Mouse (Mus musculus) retina, postnatal 7 days (tissue): ENCODE measurements around the gene Myo15b.

ENCODE experiments used
- DNase-seq: peaks from one replicate; pipeline ENCODE4 v3.0.0-alpha.2; 2012; ENCODE audit warnings: low read depth, low spot score

Gene Myo15b

DNA sequence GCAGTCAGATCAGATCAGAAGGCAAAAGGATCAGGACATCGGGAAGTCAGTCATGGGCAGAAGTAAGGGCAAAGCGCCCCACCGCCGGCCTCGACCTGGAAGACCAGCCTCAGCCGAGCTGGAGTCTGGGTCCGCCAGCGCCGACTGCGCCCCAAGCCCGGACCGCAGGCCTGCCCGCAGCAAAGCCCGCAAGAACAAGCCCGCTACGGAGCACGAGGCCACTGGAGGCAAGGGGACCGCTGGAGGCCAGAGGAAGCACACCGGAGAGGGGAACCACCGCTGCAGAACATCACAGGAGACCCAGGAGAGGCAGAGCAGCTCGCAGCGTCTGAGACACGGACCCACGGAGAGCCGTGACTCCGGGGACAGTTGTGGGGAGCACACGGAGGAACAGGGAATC, at the start of gene Myo15b:
TSS of gene Myo15b (plus strand) at position 53 of the 400 bp plus-strand sequence.
- DNase-seq = no peak

DNA sequence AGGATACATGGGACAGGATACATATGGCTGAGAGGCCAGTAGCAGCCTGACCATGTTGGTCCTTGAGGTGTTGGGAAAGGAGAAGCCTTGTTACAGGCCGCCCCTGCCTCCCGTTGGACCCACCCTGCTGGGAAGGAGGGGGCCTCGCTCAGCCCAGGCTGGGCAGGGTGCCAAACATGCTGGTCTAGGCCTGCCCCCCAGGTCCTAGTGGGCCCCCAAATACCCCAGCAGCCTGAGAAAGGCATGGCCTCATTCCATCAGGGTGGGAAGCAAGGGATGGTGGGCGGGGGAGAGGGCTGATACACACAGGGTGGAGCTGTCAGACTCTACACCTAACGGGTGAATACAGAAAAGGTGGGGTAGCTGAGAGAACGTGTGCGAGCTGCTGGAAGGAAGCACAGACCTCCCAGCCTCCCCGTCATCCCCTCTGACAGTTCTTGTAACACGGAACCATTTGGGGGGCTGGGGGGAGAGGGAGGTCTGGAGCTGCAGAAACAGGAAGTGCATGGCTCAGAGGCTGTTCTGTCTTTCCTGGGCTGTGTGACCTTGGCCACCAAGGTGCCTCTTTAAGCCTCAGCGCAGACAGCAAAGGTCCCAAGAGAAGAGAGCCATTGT, 49.4 kb upstream of the Myo15b start:
- no peak for DNase-seq

DNA sequence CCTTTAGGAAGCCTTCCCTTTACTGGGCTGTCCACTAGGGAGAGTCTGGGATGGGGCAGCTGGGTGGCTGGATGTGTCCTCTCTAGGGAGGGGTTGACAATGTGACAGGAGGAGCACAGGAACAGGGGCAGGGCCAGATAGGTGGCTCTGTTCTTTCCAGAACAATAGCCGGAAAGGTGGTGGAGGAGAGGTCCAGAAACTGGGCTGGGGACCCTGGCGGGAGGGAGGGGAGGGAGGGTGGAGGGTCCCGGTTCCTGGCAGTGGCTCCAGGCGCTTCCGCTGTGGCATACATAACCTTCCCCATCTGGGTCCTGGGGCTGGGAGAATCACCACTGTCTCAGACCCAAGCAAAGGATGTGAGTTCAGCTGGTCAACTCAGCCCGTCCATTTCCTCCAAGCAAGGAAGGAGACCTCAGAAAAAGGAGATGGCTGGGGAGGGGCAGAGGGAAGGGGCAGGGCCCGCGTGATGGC, 48.9 kb upstream of the Myo15b start:
- DNase-seq = no peak

GRCm38 (mm10) chr11:115810377-115810776, 47.8 kb upstream of the Myo15b start:
- DNase-seq = no peak

GRCm38 (mm10) chr11:115811381-115812093, 46.7 kb upstream of the Myo15b start:
- no peak for DNase-seq

DNA sequence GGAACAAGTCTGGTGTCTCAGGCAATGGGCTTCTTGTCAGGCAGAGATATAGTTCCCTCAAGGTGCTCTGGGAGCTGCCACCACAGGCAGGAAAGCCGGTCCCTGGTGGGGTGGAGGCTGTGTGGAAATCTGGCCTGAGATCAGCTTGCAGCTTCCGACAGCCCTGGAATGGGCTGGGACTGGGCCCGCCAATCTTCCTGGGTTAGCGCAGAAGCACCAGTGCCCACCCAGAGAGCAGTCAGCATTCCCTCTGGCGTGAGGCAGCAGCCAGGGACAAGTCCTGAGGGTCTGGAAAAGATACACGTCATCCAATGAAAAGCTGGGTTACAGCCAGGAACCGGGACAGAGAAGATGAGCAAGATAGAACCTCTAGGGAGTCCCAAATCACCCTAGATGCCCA, 46.1 kb upstream of the Myo15b start:
- no peak for DNase-seq

- no peak for DNase-seq
Observed at GRCm38 (mm10) chr11:115812533-115813420, 45.4 kb upstream of the Myo15b start.

GRCm38 (mm10) chr11:115813507-115814296, 44.5 kb upstream of the Myo15b start, which contains the start of gene Caskin2:
Gene Caskin2 (minus strand): TSS chr11:115813639.
- DNase-seq = peak; percentile 93

DNA sequence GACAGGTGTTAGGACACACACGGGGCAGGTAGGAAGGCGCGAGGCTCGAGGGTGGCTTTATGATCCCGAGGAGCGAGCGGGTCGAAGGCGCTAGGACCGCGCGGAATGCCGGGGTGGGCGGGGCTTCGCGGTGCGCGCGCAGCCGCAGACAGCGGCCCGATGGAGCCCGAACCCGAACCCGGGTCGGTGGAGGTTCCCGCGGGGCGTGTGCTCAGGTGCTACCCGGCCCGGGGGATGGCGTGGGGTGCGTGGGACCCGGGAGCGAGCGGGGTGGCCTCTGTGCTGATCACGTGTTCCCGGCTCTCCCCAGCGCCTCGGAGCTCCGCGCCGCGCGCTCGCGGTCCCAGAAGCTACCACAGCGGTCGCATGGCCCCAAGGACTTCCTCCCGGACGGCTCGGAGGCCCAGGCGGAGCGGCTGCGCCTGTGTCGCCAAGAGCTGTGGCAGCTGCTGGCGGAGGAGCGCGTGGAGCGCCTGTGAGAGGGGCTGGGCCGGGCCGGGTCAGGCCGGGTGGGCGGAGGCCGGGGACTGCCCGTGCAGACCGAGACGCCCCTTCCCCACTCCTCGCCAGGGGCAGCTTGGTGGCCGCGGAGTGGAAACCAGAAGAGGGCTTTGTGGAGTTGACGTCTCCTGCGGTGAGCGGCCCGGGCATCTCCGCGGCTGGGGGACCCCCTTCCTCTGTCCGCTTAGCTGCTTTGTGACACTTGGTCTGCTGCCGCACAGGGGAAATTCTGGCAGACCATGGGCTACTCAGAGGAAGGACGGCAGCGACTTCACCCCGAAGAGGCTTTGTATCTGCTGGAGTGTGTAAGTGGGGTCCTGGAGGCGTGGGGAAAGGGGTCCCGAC, 43.4 kb upstream of the Myo15b start, which contains the start of gene Tsen54:
TSS of gene Tsen54 (plus strand) at position 120 of the 846 bp plus-strand sequence.
- peak; percentile 70 for DNase-seq

DNA sequence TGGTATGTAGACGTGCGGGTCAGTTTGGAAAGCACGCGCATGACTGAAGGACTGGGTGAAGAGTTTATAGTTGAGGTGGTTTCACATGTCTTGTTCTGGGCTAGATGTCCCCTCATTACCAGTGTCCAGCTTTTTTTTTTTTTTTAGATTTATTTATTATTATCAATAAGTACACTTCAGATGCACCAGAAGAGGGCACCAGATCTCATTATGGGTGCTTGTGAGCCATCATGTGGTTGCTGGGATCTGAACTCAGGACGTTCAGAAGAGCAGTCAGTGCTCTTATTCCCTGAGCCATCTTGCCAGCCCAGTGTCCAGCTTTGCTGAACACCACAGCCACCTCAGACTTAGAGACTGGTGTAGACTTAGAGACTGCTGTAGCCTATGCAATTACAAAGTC, 40.9 kb upstream of the Myo15b start:
- no peak for DNase-seq

GRCm38 (mm10) chr11:115819915-115820623, 38.1 kb upstream of the Myo15b start:
- no peak for DNase-seq

- DNase-seq = no peak
Observed at GRCm38 (mm10) chr11:115821001-115821400, 37.2 kb upstream of the Myo15b start.

DNA sequence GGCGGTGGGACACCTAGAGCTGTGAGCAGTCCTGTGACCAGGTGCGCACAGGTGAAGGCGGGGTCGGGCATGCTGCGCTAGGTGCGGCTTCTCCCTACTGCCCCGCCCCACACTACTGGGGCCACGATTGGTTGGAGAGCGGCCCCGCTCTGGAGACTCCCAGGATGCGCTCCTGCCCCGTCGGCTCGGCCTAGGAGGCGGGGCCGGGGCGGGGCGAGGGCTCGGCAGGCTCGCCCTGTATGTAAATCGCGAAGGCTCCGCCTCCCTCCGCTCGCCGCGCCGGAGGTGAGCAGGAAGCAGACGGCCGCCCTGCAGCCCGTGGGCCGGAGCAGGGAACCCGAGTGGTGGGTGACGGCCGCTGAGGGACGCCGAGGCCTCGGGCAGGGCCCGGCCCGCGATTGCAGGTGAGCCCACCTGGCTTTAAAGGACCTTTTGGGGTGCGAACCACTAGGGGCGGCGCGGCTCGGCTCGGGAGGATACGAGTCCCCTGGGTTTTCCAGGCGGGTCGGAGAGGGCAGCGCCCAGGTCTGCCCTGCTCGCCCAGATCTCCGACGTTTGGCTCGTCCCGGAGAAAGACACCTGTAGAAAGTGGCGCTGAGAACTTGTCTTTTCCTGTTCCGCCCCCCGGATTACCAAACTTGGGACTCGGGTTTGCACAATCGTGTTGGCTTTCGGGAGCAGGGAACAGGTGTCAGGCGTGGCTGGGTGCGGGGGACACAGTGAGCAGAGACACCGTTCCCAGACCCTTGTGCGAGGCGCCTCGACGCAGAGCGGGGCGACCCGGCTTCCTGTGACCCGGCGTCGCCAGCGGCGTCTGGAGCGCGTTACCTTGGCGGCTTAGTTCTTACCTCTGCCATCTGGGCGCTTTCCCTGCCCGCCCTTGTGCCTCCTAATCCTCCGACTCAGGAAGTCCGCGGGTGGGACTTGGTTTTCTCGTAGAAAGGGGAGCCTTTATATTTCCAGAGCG, 34.1 kb upstream of the Myo15b start, which contains the start of gene Llgl2:
TSS of gene Llgl2 (plus strand) at position 276 of the 967 bp plus-strand sequence.
- peak; percentile 84 for DNase-seq

DNA sequence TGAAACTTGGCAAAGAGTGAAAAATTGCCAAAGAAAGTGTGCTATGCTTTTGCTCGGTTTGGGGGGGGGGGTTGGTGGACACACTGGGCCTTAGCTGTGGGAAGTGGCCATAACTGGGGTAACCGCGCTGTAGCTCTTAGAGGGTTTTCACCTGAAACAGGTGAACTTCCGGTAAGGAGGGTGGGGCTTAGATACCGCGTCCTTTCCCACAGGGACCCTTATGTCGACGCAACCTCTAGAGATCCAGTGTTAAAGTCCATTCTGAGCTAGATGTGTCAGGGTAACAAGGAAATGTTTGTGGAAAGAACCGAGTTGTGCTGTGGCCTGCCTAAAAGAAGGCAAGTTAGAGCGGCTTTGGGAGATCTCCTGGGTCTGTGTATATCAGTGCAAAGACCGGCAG, 33.4 kb upstream of the Myo15b start:
- DNase-seq = no peak

DNA sequence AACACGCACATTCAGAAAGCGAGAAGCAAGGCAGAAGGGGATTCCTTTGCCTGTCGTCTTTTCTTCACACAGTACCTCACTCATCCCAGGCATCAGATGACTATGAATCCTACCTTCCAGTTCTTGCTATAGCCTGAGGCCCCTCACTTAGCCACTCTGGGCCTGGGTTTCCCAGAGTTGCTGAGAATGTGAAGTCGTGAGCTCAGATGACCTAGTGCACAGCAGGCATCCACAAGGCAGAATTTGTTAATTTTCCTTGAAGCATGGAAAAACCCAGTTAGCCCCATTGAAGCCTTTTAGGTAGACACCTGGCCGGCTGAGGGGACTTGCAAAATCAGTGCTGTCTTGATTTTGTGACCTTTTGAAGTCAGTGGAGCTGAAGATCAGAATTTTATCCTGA, 31.7 kb upstream of the Myo15b start:
- no peak for DNase-seq

DNA sequence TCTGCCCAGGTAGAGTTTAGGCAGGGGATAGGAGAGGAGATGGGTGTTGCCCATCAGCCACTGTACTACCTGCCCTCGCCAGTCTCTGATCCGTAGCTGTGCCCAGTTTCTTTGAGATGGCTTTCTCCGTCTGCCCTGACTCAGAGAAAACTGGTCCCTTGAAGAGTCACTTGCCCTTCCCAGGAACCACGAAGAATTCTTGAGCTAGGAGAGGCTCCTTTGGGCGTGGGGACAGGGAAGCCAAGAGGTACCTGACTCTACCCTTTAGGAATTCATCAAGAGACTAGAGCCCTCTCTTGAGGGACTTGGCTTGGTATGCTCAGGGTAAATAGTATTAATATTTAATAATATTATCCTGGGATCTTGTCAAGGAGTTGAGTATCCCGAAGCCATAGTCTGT, 30.6 kb upstream of the Myo15b start:
- no peak for DNase-seq

DNA sequence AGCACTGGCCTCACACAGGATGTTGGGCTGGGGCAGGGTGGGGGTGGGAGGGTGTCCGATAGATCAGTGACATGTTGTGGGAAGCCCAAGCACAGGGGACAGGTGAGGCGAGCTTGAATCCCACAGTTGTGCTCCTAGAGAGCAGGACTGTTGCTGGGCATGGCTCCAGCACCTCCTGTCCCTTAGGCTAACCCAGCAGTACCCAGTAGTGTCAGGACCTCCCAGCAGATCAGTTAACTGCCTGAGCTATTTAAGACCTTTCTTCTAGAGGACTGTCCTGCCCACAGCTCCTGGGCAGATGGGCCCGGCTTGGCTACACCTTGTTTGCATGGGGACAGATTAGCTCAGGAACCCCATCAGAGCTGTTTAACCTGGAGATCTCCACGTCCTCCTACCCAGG, 29.2 kb upstream of the Myo15b start:
- DNase-seq = no peak

DNA sequence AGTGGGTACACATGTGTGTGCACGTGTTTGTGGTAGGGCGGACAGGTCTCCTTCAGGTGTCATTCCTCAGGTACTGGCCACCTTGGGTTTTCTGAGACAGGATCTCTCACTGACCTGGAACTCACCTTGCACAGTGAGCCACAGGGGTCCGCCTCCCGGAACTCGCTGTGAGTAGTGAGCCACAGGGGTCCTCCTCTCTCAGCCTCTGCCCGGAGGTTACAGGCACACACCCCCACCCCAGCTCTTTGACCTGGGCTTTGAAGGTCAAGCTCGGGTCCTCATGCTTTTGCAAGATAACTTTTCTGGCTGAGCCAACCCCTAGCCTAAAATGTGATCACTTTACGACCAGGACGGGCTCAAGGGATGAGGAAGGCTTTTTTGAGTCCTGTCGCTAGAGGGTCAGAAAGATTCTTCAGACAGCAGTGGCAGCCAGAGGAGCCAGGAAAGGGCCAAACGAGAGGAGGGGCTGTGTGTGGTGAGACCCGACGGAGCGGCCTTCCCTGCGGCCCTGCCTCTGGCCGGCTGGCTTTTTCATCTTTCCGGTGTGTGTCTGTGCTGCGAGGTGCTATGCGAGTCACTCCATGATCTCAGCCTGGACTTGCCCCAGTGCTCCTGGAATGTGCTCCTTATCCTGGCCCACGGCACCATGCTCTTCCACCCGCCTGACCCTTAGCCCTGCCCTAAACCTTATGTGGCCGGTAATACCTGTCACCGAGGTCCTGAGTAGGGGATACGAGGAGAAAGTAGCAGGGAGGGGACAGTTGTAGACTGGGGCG, 27.5 kb upstream of the Myo15b start:
- no peak for DNase-seq
